Mouse (Mus musculus) layer of hippocampus, postnatal 25 days (tissue): Measurements from ENCODE around the gene Klf12. TPM values are rescaled to one million over a fixed set of nuclear protein-coding genes. Genes with fewer than 3 reads are reported as not detected.

Experiments
- DNase-seq, 2 experiments: peaks; one replicate each; pipeline ENCODE4 v3.0.0; 2022; ENCODE audit warnings: mixed read lengths in 2 of 2, low spot score in 1 of 2; ENCODE audit errors: extremely low spot score in 1 of 2
- total RNA-seq, 2 experiments: library from RNA; stranded (reverse); gene quantifications; 2 replicates each; pipeline ENCODE4 v1.2.3; 2021

Gene Klf12
- total RNA-seq, 2 experiments from 2014 or later = 32.9 to 40.6 TPM

DNA sequence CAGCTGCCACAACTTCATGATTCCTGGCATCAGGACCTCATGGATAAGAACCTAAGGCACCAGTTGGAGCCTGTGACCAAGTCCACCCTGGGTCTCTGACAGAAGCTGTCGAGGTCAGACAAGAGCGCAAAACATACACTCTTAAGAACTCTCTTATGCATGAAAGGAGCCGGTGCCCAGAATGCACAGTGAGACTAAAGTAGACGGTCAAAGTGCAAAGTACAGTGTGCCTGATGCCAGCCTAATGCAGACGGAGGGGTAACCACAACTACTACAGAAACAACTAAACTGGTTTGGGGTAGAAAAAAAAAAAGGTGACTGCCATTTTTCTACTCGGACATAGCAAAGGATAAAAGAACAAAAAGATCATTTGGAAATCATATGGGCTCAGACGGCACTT is 47.7 kb downstream of the Klf12 start:
- no peak for DNase-seq

GRCm38 (mm10) chr14:100235746-100236145 is 48.7 kb downstream of the Klf12 start:
- DNase-seq = no peak

GRCm38 (mm10) chr14:100231384-100231783 is 53.1 kb downstream of the Klf12 start:
- DNase-seq = no peak

- DNase-seq = no peak
Measured at GRCm38 (mm10) chr14:100228120-100228519, 56.4 kb downstream of the Klf12 start.

- no peak for DNase-seq
Measured at GRCm38 (mm10) chr14:100227717-100228116, 56.8 kb downstream of the Klf12 start.

DNA sequence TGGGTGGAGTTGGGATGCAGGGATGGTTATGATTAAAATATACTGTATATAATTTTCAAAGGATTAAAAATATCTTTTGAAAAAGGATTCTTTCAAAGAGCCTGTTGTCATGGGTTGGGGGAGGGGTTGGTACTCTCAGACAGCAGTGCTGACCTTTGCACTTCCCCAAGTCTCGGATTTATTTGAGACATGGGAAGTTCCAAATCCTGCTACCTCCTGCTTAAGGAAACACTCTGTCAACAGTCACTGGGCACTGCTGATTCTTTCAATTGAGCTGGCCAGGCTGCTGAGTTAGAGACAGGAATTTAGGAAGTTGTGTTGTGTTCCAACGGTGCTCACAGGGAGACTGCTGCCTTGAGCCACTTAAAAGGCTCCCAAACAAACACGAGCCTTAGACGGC is 60.3 kb downstream of the Klf12 start:
- DNase-seq = no peak

GRCm38 (mm10) chr14:100222260-100222659 is 62.2 kb downstream of the Klf12 start:
- DNase-seq = no peak

GRCm38 (mm10) chr14:100215213-100215785 is 69.2 kb downstream of the Klf12 start:
- no peak for DNase-seq

GRCm38 (mm10) chr14:100213066-100213465 is 71.4 kb downstream of the Klf12 start:
- no peak for DNase-seq

DNA sequence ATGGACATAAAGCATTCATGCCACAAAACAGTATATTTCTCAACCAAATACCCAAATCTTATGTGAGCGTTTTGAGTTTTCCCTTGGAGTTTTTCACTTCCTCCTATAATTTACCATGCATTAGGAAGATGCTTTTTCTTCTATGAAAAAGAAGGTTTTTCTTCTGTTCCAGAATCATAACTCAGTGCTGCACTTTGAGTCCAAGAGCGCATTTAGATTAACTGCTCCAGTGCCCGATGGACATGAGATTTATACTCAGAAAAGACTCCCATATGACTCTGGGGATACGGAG is 72.7 kb downstream of the Klf12 start:
- DNase-seq = no peak

DNA sequence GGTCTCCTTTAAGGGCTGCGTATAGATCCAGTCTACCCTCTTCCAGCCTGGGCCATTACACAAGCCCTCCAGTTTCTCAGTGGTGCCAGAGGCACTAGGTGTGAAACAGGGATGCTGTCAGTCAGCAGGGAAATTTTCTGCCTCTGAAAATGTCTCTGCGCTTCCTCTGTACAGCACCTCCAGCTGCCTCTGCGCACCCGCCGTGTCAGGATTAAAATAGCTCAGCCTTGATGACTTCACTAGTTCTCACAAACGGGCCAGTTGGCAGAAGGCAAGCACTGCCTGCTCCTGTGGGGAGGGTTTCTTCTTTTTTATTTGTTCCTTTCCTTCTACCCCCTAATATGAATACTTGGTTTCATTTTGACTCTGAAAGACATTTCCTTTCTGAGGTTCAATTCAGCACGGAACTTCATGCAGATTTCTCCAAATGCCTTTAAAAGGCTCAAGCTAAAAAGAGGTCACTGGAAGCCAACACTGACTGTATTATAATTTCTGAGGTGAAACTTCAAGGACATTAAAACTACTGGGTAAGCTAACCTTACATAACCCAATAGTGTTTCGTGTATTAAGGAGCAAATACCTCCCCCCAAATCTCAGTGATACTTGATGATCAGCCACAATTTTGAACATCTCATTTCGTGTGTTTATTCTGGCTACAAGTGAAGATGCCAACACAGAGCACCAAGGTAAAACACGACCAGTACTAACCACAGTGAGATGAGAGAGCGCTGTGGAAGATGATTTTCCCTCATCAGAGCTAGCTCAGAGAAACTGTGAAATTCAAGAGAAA is 73.2 kb downstream of the Klf12 start:
- DNase-seq = peak; percentile 39 to 42

DNA sequence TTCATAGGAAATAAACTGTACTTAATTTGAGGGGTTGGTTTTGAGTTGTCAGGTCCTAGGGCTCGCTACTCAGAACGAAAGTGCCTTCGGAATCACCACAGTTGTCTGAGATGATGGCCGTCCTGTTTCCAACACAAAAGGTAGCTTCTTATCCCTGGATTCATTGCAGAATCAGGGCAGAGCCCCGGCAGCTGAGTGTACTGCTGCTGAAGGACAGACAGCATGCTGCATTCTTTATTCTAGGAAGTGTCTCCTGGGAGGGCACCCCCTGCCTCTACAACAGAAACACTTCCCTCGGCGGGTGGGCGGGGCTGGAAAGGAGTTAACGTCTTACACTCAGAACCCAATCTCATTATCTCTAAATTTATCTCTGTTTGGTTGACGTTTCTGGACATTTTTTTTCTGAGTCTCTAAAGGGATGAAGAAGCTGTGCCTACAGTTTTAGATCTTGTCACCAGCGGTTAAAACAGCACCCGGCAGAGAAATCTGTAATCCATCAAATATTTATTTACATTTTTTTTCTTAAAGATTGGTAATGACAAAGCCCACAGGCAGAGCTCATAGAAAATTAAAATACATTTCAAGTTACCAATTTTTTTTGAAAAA is 74.6 kb downstream of the Klf12 start:
- no peak for DNase-seq

GRCm38 (mm10) chr14:100207081-100207480 is 77.4 kb downstream of the Klf12 start:
- DNase-seq = no peak

DNA sequence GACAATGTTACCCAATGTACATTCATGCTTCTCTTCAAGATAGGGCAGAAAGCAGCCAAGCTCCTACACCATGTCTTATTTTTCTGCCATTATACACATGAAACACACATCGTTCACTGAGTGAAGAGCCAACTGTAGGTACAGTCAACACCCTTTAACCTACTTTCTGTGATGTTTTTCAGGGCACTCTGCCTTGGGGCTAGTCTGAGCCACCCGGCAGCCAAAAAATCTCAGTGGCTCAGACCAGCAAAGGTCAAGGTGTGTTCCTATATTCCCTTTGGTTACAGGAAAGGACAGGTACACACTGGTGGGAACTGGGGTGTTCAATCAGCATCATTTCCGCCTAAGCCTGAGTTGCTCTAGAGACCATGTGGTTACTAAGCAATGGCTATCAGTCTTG is 78.3 kb downstream of the Klf12 start:
- no peak for DNase-seq

DNA sequence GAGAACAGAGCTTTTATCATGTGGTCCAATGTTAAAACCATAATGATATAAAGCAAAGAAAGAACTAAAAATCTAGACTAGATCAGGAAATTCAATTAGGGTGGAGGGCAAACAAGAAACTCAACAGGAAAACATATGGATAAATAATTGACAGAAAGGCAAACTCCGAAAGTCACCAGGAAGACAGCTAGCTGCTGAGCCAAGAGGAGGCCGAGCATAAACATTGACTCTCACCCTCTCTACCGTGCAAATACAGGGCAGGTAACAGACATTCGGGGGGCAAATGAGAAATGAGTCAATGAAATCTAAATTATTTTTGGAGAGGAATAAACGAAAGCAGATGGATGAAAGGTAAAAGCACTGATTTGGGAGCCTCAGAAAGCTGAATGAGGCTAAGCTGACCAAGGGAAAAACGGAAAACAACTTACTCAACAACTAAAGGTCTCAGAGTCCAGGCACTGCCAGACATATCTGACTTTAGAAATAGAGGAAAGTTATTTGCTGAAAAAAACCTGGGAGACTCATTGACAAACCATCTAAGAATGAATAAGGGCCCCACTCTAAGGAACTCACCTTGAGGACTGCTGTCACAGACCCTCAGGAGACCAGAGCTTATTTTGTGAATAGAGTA is 84.3 kb downstream of the Klf12 start:
- DNase-seq = no peak

DNA sequence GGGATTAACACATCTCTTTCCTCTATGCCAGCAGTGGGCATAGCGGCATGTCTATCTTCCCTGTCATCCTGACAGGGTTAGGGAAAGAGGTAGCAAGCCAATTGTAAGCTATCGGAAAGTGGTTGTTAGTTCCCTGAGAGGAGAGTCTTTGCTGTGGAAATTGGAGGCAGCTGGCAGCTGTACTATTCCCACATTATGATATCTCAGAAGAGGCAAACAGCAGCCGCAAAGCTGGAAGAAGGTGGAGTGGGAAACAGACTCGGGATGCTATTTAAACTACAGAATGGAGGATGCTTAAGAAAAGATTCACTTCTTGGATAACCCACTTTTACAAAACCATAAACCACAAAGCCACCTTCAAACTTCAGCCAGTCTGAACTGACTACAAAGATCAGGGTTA is 85.8 kb downstream of the Klf12 start:
- DNase-seq = no peak

DNA sequence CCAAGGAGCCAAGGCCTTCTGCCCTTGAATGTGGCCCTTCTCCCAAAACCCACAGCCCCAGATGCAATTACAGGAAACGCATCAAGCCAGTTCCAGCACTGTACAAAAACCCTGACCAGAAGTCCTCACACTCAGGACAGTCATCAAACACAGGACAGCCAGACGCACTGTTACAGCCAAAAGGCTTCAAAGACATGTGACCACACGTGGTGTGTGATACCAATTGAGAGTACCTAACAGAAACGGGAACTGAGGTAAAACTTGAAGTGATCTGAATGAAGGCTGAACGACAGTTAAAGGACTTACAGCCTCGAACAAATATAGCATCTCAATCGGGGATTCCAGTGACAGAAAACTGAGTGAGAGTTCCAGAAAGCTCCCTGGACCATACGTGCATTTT is 87.3 kb downstream of the Klf12 start:
- DNase-seq = no peak

- no peak for DNase-seq
Measured at GRCm38 (mm10) chr14:100189490-100190197, 94.8 kb downstream of the Klf12 start.

GRCm38 (mm10) chr14:100187372-100187771 is 97.1 kb downstream of the Klf12 start:
- DNase-seq = no peak

- no peak for DNase-seq
Measured at GRCm38 (mm10) chr14:100177796-100178195, 106.7 kb downstream of the Klf12 start.

GRCm38 (mm10) chr14:100165075-100165474 is 119.4 kb downstream of the Klf12 start:
- no peak for DNase-seq
